Mouse (Mus musculus): ENCODE results near the gene Hmgcs1. TPM values are rescaled to one million over a fixed set of nuclear protein-coding genes. Genes with fewer than 3 reads are reported as not detected.
"Not testable (repeated sequence)": the region's sequence is repeated elsewhere in the genome, so short reads cannot be mapped to it uniquely, and the experiment has no call there.

The Hmgcs1 gene
- polyA plus RNA-seq, 1 experiment = 14.8 TPM

DNA sequence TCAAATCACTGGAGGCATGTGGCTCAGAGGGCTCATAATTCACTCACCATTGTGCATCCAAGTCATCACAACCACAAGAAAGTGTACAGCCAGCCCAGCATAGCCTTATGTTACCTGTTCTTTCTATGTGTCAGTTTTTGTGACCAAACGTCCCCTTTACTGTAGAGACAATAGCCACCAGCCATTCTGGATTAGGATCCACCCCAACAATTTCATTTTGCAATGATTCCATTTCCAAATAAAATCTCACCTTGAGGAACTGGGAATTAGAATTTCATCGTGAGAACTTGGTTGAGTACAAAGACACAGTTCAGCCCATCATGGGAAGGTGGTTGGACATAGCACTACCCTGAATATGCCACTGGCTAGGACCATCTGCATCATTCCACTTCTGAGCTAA is 33.9 kb upstream of the Hmgcs1 start:
- WGBS = 57% methylated on average over 2 of the region's 2 CpGs
- no peak for TF ChIP-seq CTCF (IDR thresholded peaks at IDR 0.05; ENCODE audit: control insufficient read depth, insufficient read depth, low read length)
- TF ChIP-seq POLR2A (IDR thresholded peaks at IDR 0.05; ENCODE audit: borderline replicate concordance, control insufficient read depth, low read depth, low read length) = no peak

DNA sequence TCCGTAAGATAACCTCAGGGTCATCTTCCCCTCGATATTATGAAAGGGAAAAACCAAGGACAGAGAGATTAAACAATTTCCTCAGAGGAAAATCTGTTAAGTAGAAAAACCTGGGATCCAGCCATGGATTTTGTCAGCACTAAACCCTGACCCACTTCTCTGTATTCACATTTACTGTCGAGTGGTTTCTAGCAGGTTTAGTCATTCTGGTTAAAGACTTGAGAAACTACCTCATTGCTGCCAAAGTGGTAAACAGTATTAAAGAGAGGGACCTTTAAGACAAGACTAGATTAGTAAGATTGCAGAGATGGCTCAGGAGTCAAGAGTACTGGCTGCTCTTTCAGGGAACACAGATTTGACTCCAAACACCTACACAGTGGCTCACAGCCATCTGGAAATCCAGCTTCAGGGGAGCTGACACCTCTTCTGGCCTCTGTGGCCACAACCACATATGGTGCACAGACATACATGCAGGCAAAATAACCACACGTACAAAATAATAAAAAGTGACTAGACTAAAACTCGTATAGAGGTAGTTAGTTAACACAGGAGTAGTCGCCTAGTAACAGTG is 33.2 kb upstream of the Hmgcs1 start:
- Histone ChIP-seq H3K27ac (ENCODE audit: control insufficient read depth, insufficient read depth, low read depth, low read length, poor library complexity) (no peak overlapping the region), H3K4me3 (replicated peaks; ENCODE audit: control insufficient read depth, low read depth, low read length) (no peak overlapping the region), H3K4me1 (ENCODE audit: control insufficient read depth, insufficient read depth, low read length) (no peaks in the 10 kb centered on the region)
- no peak for TF ChIP-seq POLR2A (IDR thresholded peaks at IDR 0.05; ENCODE audit: borderline replicate concordance, control insufficient read depth, low read depth, low read length)
- no peak for TF ChIP-seq CTCF (IDR thresholded peaks at IDR 0.05; ENCODE audit: control insufficient read depth, insufficient read depth, low read length)
- WGBS = 61% methylated on average over 6 of the region's 6 CpGs

More for the DNA sequence above, 33.9 kb upstream of the Hmgcs1 start:
- Histone ChIP-seq H3K27ac (ENCODE audit: control insufficient read depth, insufficient read depth, low read depth, low read length, poor library complexity) (no peak overlapping the region), H3K4me1 (ENCODE audit: control insufficient read depth, insufficient read depth, low read length) (no peaks in the 10 kb centered on the region), H3K4me3 (replicated peaks; ENCODE audit: control insufficient read depth, low read depth, low read length) (no peak overlapping the region)

DNA sequence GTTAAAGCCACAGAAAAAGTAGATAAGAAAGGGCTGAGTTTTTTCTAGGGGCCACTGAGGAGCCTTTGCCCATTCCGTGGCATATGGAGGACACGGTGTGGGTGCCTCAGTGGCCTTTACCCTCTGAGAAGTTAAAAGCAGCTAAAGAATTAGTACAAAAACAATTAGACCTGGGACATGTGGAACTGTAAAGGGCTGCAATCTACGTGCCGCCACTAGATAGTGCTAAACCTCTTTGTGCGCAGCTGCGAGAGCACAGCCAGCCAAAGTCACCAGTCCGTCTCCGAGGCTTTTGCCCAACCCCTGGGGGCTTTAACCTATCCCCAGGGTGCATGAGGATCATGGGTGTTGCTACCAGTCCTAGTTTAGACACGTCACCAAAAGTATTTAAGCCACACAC is 28.8 kb upstream of the Hmgcs1 start:
- 67% methylated on average over 7 of the region's 9 CpGs for WGBS
- H3K27ac ChIP-seq (ENCODE audit: control insufficient read depth, insufficient read depth, low read depth, low read length, poor library complexity); H3K4me1 ChIP-seq (ENCODE audit: control insufficient read depth, insufficient read depth, low read length); H3K4me3 ChIP-seq (replicated peaks; ENCODE audit: control insufficient read depth, low read depth, low read length): not testable (repeated sequence)

DNA sequence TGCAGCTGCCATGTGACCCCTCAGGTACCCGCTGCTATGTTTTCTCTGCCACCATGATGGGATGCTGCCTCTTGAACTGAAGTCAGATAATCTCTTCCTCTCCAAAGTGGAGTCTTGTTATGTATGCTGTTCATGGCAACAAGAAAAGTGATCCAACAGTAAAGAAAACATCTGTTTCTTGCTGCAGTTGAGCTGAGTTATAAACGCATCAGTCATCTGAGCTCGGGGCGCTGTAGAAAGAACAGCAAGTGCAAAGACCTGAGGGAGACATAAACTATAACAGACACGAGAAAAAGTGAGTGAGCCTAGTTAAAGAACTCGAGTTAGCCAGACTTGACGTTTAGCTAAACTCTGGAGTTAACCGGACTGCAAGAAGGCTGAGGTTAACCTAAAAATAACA is 11.4 kb upstream of the Hmgcs1 start:
- no peak for TF ChIP-seq POLR2A (IDR thresholded peaks at IDR 0.05; ENCODE audit: borderline replicate concordance, control insufficient read depth, low read depth, low read length)
- TF ChIP-seq CTCF (IDR thresholded peaks at IDR 0.05; ENCODE audit: control insufficient read depth, insufficient read depth, low read length) = no peak
- 84% methylated on average over 8 of the region's 8 CpGs for WGBS
- no peaks in the 10 kb centered on the region for H3K4me1 ChIP-seq (ENCODE audit: control insufficient read depth, insufficient read depth, low read length)
- no peak overlapping the region for H3K4me3 ChIP-seq (replicated peaks; ENCODE audit: control insufficient read depth, low read depth, low read length)
- no peak overlapping the region for H3K27ac ChIP-seq (ENCODE audit: control insufficient read depth, insufficient read depth, low read depth, low read length, poor library complexity)

DNA sequence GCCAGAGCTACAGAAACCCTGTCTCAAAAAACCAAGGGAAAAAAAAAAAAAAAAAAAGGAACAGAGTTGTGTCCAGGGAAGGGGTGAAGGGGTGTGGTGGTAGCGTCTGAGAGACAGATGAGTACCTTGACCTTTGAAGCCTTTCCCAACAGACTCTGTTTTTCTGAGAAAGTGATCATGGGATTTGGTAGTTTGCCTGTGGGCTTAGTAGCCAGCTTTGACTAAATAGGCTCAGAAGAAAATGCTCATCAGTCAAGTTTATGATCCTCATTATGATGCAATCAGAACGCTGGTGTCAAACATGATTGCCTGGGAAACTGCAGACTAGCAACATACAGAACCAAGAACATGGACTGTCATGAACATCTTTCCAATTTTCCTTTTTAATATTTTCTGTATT is 10.5 kb upstream of the Hmgcs1 start:
- 62% methylated on average over 2 of the region's 2 CpGs for WGBS
- Histone ChIP-seq H3K27ac (ENCODE audit: control insufficient read depth, insufficient read depth, low read depth, low read length, poor library complexity) (no peak overlapping the region), H3K4me3 (replicated peaks; ENCODE audit: control insufficient read depth, low read depth, low read length) (no peak overlapping the region), H3K4me1 (ENCODE audit: control insufficient read depth, insufficient read depth, low read length) (no peaks in the 10 kb centered on the region)
- TF ChIP-seq CTCF (IDR thresholded peaks at IDR 0.05; ENCODE audit: control insufficient read depth, insufficient read depth, low read length) = no peak
- no peak for TF ChIP-seq POLR2A (IDR thresholded peaks at IDR 0.05; ENCODE audit: borderline replicate concordance, control insufficient read depth, low read depth, low read length)

DNA sequence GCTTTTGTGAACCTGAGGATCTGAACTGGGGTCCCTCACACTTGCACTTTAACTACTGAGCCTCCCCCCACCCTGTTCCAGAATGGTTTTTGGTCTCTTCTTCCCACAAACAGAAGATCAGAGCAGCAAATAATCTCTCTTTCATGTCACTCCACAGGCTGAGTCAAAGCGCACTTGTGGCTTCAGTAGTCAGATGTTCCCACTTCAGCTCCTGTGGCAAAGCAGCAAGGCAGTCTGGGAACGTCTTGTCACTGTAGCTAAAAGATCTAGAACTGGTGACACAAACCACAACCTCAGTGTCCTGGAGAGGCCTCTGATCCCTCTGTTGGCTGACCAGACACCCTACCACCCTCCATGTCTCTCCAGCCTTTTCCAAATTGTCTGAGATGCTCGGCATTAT is 9.0 kb upstream of the Hmgcs1 start:
- Histone ChIP-seq H3K4me3 (replicated peaks; ENCODE audit: control insufficient read depth, low read depth, low read length) (no peak overlapping the region), H3K27ac (ENCODE audit: control insufficient read depth, insufficient read depth, low read depth, low read length, poor library complexity) (no peak overlapping the region), H3K4me1 (ENCODE audit: control insufficient read depth, insufficient read depth, low read length) (no peaks in the 10 kb centered on the region)
- WGBS = 63% methylated on average over 3 of the region's 3 CpGs
- no peak for TF ChIP-seq CTCF (IDR thresholded peaks at IDR 0.05; ENCODE audit: control insufficient read depth, insufficient read depth, low read length)
- no peak for TF ChIP-seq POLR2A (IDR thresholded peaks at IDR 0.05; ENCODE audit: borderline replicate concordance, control insufficient read depth, low read depth, low read length)

DNA sequence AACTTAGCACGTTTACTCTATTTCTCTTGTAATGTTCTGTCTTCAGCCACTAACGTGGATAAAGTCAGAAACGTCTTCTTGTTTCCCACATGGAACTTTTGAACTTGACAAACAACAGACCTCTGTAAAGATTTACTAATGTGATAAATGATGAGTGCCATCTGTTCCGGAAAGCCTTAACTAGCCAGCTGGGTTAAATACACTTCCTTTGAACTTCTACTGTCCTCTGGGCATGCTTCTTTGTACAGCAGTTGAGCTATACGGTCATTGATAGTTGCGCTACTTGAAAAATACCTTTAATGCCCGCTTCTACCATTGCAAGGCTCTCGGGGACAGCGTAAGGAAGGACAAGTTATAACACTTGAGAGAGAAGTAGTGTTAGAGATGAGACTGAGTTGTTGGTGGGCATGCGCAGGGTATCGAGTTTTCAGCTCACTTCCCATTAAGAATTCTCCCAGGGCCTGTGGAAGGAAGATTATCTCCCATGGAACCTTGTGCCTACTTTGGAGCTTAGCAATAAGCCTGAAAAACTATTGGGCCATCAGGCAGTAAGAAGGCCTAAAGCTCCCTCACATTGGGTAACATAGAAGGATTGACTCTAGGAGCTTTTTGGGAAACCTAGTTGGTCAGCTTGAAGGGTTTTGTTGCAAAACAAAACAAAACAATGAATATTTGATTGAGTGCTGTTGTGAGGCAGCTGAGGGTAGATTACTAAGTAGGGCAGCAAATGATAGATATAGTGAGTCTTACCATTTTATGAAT is 5.6 kb upstream of the Hmgcs1 start:
- Histone ChIP-seq H3K27ac (ENCODE audit: control insufficient read depth, insufficient read depth, low read depth, low read length, poor library complexity) (no peak overlapping the region), H3K4me3 (replicated peaks; ENCODE audit: control insufficient read depth, low read depth, low read length) (no peak overlapping the region), H3K4me1 (ENCODE audit: control insufficient read depth, insufficient read depth, low read length) (no peaks in the 10 kb centered on the region)
- TF ChIP-seq CTCF (IDR thresholded peaks at IDR 0.05; ENCODE audit: control insufficient read depth, insufficient read depth, low read length) (no peak), POLR2A (IDR thresholded peaks at IDR 0.05; ENCODE audit: borderline replicate concordance, control insufficient read depth, low read depth, low read length) (no peak)
- WGBS = 86% methylated on average over 11 of the region's 11 CpGs

DNA sequence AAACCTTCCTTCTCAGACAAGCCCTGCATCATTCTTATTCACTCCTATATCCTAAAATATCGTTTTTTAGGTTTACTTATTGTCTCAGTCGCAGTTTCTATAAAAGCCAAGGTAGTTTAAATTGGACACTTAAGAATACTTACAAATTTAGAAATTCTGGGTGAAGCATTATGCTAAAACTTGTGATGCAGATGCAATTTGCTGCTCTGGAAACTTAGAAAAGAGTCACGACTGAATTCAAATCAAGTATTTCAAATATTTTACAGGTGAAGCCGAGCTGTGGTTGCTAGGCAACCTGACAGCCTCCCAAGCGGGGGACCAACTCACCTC is 505 bp upstream of the Hmgcs1 start:
- TF ChIP-seq CTCF (IDR thresholded peaks at IDR 0.05; ENCODE audit: control insufficient read depth, insufficient read depth, low read length) (no peak), POLR2A (IDR thresholded peaks at IDR 0.05; ENCODE audit: borderline replicate concordance, control insufficient read depth, low read depth, low read length) (no peak)
- Histone ChIP-seq H3K4me1 (ENCODE audit: control insufficient read depth, insufficient read depth, low read length) (no peaks in the 10 kb centered on the region; the same call in 1 of the 2 replicates), H3K4me3 (replicated peaks; ENCODE audit: control insufficient read depth, low read depth, low read length) (peak overlapping the region; percentile 72), H3K27ac (ENCODE audit: control insufficient read depth, insufficient read depth, low read depth, low read length, poor library complexity) (peak overlapping the region; percentile 7; the same call in 1 of the 2 replicates)
- WGBS = 8% methylated on average over 5 of the region's 5 CpGs

Measured in bone marrow, adult 2 months (tissue).